Mouse (Mus musculus) spleen, adult 12 weeks (tissue): ENCODE data around the gene Clic4.
"Not testable (repeated sequence)": the region's sequence is repeated elsewhere in the genome, so short reads cannot be mapped to it uniquely, and the experiment has no call there.

Experiments used
- DNase-seq: peaks from one replicate; pipeline ENCODE4 v3.0.0; 2022; ENCODE audit warnings: low spot score

The Clic4 gene

GRCm38 (mm10) chr4:135190364-135190763 is 82.2 kb downstream of the Clic4 start:
- DNase-seq = no peak

GRCm38 (mm10) chr4:135189452-135190008 is 83.1 kb downstream of the Clic4 start:
- no peak for DNase-seq

GRCm38 (mm10) chr4:135184277-135184676 is 88.3 kb downstream of the Clic4 start:
- not testable (repeated sequence) for DNase-seq

- no peak for DNase-seq
Observed at GRCm38 (mm10) chr4:135181819-135182218, 90.8 kb downstream of the Clic4 start.

GRCm38 (mm10) chr4:135179077-135179481 is 93.5 kb downstream of the Clic4 start:
- no peak for DNase-seq

- no peak for DNase-seq
Observed at GRCm38 (mm10) chr4:135177568-135177967, 95.0 kb downstream of the Clic4 start.

- no peak for DNase-seq
Observed at GRCm38 (mm10) chr4:135175406-135176120, 97.1 kb downstream of the Clic4 start.

GRCm38 (mm10) chr4:135171304-135171875 is 101.2 kb downstream of the Clic4 start:
- no peak for DNase-seq

- DNase-seq = no peak
Observed at GRCm38 (mm10) chr4:135169501-135169900, 103.1 kb downstream of the Clic4 start.

- DNase-seq = no peak
Observed at GRCm38 (mm10) chr4:135169096-135169495, 103.5 kb downstream of the Clic4 start.

GRCm38 (mm10) chr4:135167816-135168527 is 104.6 kb downstream of the Clic4 start:
- DNase-seq = no peak

GRCm38 (mm10) chr4:135166413-135167225 is 106.0 kb downstream of the Clic4 start:
- DNase-seq = no peak

GRCm38 (mm10) chr4:135165761-135166160 is 106.9 kb downstream of the Clic4 start:
- DNase-seq = no peak
